ENCODE assay signal across 21 mouse cellular contexts in genomic region chr5:100149967-100150366, GRCm38 (mm10). TPM values are rescaled to one million over a fixed set of nuclear protein-coding genes. Genes with fewer than 3 reads are reported as not detected.
DNase-seq lines count a peak whose midpoint lies in the region; ATAC-seq and TF ChIP-seq lines count a peak whose summit lies in the region.
"Had no signal": no experiment of that assay in that cellular context is flagged by ENCODE, and none has a peak within 500 bp of the region (broad histone marks: within the 10 kb centered on the region; RNA-seq: fewer than 3 reads in every experiment).

No protein-coding gene starts in this region.

- ATAC-seq in hindbrain, embryonic 14.5 days (ENCODE audit: low FRiP score) = no peak
- ATAC-seq in megakaryocyte, adult 5-6 weeks (ENCODE audit: poor library complexity, severe bottlenecking) = no peak
- ATAC-seq: midbrain, embryonic 13.5 days had no signal

- no peak for TF ChIP-seq CTCF in heart, adult 2 months (IDR thresholded peaks at IDR 0.05)
- TF ChIP-seq CTCF in CH12.LX (conservative IDR thresholded peaks at IDR 0.05 in 1 of 2, IDR thresholded peaks at IDR 0.05 in 1 of 2; ENCODE audit: low read depth in 2 of 2, low read length in 2 of 2) = no peak

- intact Hi-C loops in heart, adult 2 months (cut with DNase I) = no loop called here

- DNase-seq in heart, adult 11 months = peak; percentile 73
- DNase-seq in heart, adult 2 months = no peak
- peak; percentile 5 for DNase-seq in CH12.LX (ENCODE audit: extremely low read depth)
- peak; percentile 54 for DNase-seq in embryo, embryonic 10.5 days (ENCODE audit: low spot score)
- DNase-seq in limb, embryonic 10.5 days (ENCODE audit: low spot score) = peak; percentile 43
- no peak for DNase-seq in hindbrain, embryonic 14.5 days (ENCODE audit: low spot score)
- no peak for DNase-seq in frontal cortex, postnatal 14 days (ENCODE audit: low spot score in 2 of 2)
- DNase-seq: adrenal gland, postnatal 14 days; B cell, adult 2 months; cerebellum, adult 18-20 months; cerebellum, postnatal 36 days; liver; lung, adult 2 months; thymus, postnatal 25 days had no signal

- H3K9me3 ChIP-seq in CH12.LX (replicated peaks; ENCODE audit: low read length) = no peaks in the 10 kb centered on the region
- H3K9me3 ChIP-seq in limb, embryonic 10.5 days (replicated peaks) = no peaks in the 10 kb centered on the region
- no peaks in the 10 kb centered on the region for H3K9me3 ChIP-seq in hindbrain, embryonic 14.5 days (ENCODE audit: control insufficient read depth, low read length)
- H3K9me3 ChIP-seq: forebrain, embryonic 12.5 days; heart, embryonic 15.5 days; midbrain, embryonic 13.5 days; neural tube, embryonic 15.5 days had no signal

- H3K27me3 ChIP-seq in heart, adult 2 months (ENCODE audit: control insufficient read depth, insufficient read depth, low read length) = no peaks in the 10 kb centered on the region
- no peaks in the 10 kb centered on the region for H3K27me3 ChIP-seq in CH12.LX (replicated peaks)
- H3K27me3 ChIP-seq in limb, embryonic 10.5 days (ENCODE audit: low read depth, poor library complexity, severe bottlenecking) = no peaks in the 10 kb centered on the region
- no peaks in the 10 kb centered on the region for H3K27me3 ChIP-seq in hindbrain, embryonic 14.5 days (ENCODE audit: control insufficient read depth, insufficient read depth, low read length)
- H3K27me3 ChIP-seq: heart, embryonic 15.5 days; midbrain, embryonic 13.5 days; neural tube, embryonic 15.5 days had no signal

- no peak overlapping the region for H3K4me3 ChIP-seq in heart, adult 2 months
- H3K4me3 ChIP-seq in CH12.LX (replicated peaks in 1 of 3; ENCODE audit: low read depth in 2 of 3, low read length in 2 of 3, poor library complexity in 1 of 3) = no peak overlapping the region
- H3K4me3 ChIP-seq in limb, embryonic 10.5 days = no peak overlapping the region
- H3K4me3 ChIP-seq in hindbrain, embryonic 14.5 days (replicated peaks; ENCODE audit: low read length) = no peak overlapping the region
- H3K4me3 ChIP-seq: forebrain, embryonic 12.5 days; heart, embryonic 15.5 days; midbrain, embryonic 13.5 days; neural tube, embryonic 15.5 days had no signal

- 62% methylated on average over 3 of the region's 3 CpGs for WGBS in heart, adult 2 months
- WGBS in limb, embryonic 10.5 days = 56% methylated on average over 3 of the region's 3 CpGs
- 83% methylated on average over 3 of the region's 3 CpGs for WGBS in hindbrain, embryonic 14.5 days

- H3K9ac ChIP-seq in heart, adult 2 months (ENCODE audit: low read depth, low read length) = no peak overlapping the region
- no peak overlapping the region for H3K9ac ChIP-seq in CH12.LX (ENCODE audit: insufficient read depth, low read depth)
- no peak overlapping the region for H3K9ac ChIP-seq in hindbrain, embryonic 14.5 days
- H3K9ac ChIP-seq: forebrain, embryonic 12.5 days; heart, embryonic 15.5 days; midbrain, embryonic 13.5 days; neural tube, embryonic 15.5 days had no signal

- dilution Hi-C loops in CH12.LX (cut with MboI; ENCODE audit: extremely low pct_ligation_motif_present, extremely low pct_unique_long_range_greater_than_20kb, low sequenced_read_pairs) = no loop called here

- TF ChIP-seq RAD21 in CH12.LX (IDR thresholded peaks at IDR 0.05; ENCODE audit: low read depth, low read length) = no peak

- no peak overlapping the region for H3K27ac ChIP-seq in heart, adult 2 months
- no peak overlapping the region for H3K27ac ChIP-seq in CH12.LX (ENCODE audit: insufficient read depth, low read depth)
- H3K27ac ChIP-seq in limb, embryonic 10.5 days = no peak overlapping the region
- H3K27ac ChIP-seq in hindbrain, embryonic 14.5 days = no peak overlapping the region
- H3K27ac ChIP-seq: forebrain, embryonic 12.5 days; heart, embryonic 15.5 days; macrophage; midbrain, embryonic 13.5 days; neural tube, embryonic 15.5 days had no signal

- no peak for TF ChIP-seq EP300 in heart, adult 2 months (IDR thresholded peaks at IDR 0.05; ENCODE audit: insufficient read depth, low read depth, low read length)
- TF ChIP-seq EP300 in CH12.LX (IDR thresholded peaks at IDR 0.05; ENCODE audit: low read length) = no peak

- in situ Hi-C loops in CH12.LX (cut with MboI; ENCODE audit: low pct_ligation_motif_present, low pct_unique_long_range_greater_than_20kb, low sequenced_read_pairs) = no loop called here

- H3K36me3 ChIP-seq in heart, adult 2 months (ENCODE audit: control insufficient read depth, insufficient read depth, low read length) = no peaks in the 10 kb centered on the region
- no peaks in the 10 kb centered on the region for H3K36me3 ChIP-seq in CH12.LX (replicated peaks in 1 of 2; ENCODE audit: control insufficient read depth in 1 of 2, insufficient read depth in 1 of 2, low read length in 1 of 2)
- no peaks in the 10 kb centered on the region for H3K36me3 ChIP-seq in limb, embryonic 10.5 days
- no peaks in the 10 kb centered on the region for H3K36me3 ChIP-seq in hindbrain, embryonic 14.5 days (replicated peaks; ENCODE audit: control insufficient read depth, insufficient read depth)
- H3K36me3 ChIP-seq: forebrain, embryonic 12.5 days; heart, embryonic 15.5 days; midbrain, embryonic 13.5 days; neural tube, embryonic 15.5 days had no signal

- no peak for TF ChIP-seq POLR2A in heart, adult 2 months (IDR thresholded peaks at IDR 0.05; ENCODE audit: insufficient read depth, low read depth, low read length)
- no peak for TF ChIP-seq POLR2A in CH12.LX (IDR thresholded peaks at IDR 0.05; ENCODE audit: low read depth, low read length)

- H3K79me2 ChIP-seq in heart, adult 2 months (replicated peaks; ENCODE audit: control insufficient read depth, insufficient read depth, low read length) = no peaks in the 10 kb centered on the region
- no peaks in the 10 kb centered on the region for H3K79me2 ChIP-seq in CH12.LX (replicated peaks; ENCODE audit: control insufficient read depth, extremely low read depth, insufficient read depth, poor library complexity, severe bottlenecking)

- H3K4me1 ChIP-seq in heart, adult 2 months (ENCODE audit: control insufficient read depth, insufficient read depth, low read length) = no peaks in the 10 kb centered on the region
- H3K4me1 ChIP-seq in CH12.LX (ENCODE audit: control insufficient read depth in 1 of 2, insufficient read depth in 2 of 2) = no peaks in the 10 kb centered on the region
- H3K4me1 ChIP-seq in limb, embryonic 10.5 days = no peaks in the 10 kb centered on the region
- peaks cover 6% of the 10 kb centered on the region; the same call in 1 of the 2 replicates for H3K4me1 ChIP-seq in hindbrain, embryonic 14.5 days (replicated peaks; ENCODE audit: control insufficient read depth, insufficient read depth, low read length)
- H3K4me1 ChIP-seq: forebrain, embryonic 12.5 days; heart, embryonic 15.5 days; midbrain, embryonic 13.5 days had no signal

- H3K4me2 ChIP-seq in CH12.LX (ENCODE audit: insufficient read depth, low read depth, poor library complexity, severe bottlenecking) = no peak overlapping the region
- H3K4me2 ChIP-seq in hindbrain, embryonic 14.5 days (replicated peaks) = no peak overlapping the region
- H3K4me2 ChIP-seq: forebrain, embryonic 12.5 days; heart, embryonic 15.5 days; midbrain, embryonic 13.5 days; neural tube, embryonic 15.5 days had no signal

TF ChIP-seq in CH12.LX, 34 proteins besides CTCF, POLR2A, EP300 and RAD21:
- TF ChIP-seq GABPA (IDR thresholded peaks at IDR 0.05; ENCODE audit: insufficient replicate concordance, low read depth, low read length) (no peak), BHLHE40 (IDR thresholded peaks at IDR 0.05; ENCODE audit: low read depth, low read length) (no peak), MEF2A (IDR thresholded peaks at IDR 0.05; ENCODE audit: borderline replicate concordance, low read depth, low read length) (no peak), ZKSCAN1 (IDR thresholded peaks at IDR 0.05; ENCODE audit: borderline replicate concordance, low read depth, low read length) (no peak), TBP (conservative IDR thresholded peaks at IDR 0.05; ENCODE audit: low read depth, low read length) (no peak), MXI1 (IDR thresholded peaks at IDR 0.05; ENCODE audit: low read depth, low read length) (no peak), ETS1 (conservative IDR thresholded peaks at IDR 0.05; ENCODE audit: low read depth, low read length) (no peak)

RNA-seq across cellular contexts. Expression of gene Tmem150c, which starts 9.6 kb away (rescaled TPM):
- total RNA-seq in heart, adult 2 months (2021) = 1 to 10 TPM; 6.3 to 7.7 TPM
- polyA plus RNA-seq in heart, adult 2 months (2012; rRNA removed) = 3.7 and 3.9 TPM in 2 replicates
- total RNA-seq in CH12.LX (2012; rRNA removed) = not detected in 2 replicates
- not detected in 2 replicates for total RNA-seq in CH12.LX (2014; rRNA removed)
- not detected in 2 replicates for polyA plus RNA-seq in CH12.LX (2012; ENCODE audit: insufficient read length, low read depth)
- polyA plus RNA-seq in limb, embryonic 10.5 days (2016; fragmentation: Nextera tagmentation; extraction: Ambion mirVana) = 0.60 and 0.66 TPM in 2 replicates
- polyA plus RNA-seq in hindbrain, embryonic 14.5 days (2014; fragmentation: Nextera tagmentation; extraction: Ambion mirVana) = 24.2 and 26.8 TPM in 2 replicates
- total RNA-seq in megakaryocyte, adult 5-6 weeks (2015) = 0.18 TPM in 1 of 2 replicates, not detected in the other
- total RNA-seq in megakaryocyte, adult 5-6 weeks (2017) = not detected in 2 replicates
- total RNA-seq: hematopoietic stem cell, adult 5-6 weeks had no signal

Comparison
In these comparisons a context has a peak if more than half of its experiments do, and no peak if none do; other contexts are left out.
1. DNase-seq: peak in heart, adult 11 months (single experiment), CH12.LX (single experiment), embryo, embryonic 10.5 days (single experiment) and limb, embryonic 10.5 days (single experiment); none in heart, adult 2 months (0 of 2), hindbrain, embryonic 14.5 days (single experiment) and frontal cortex, postnatal 14 days (0 of 2).